Mouse (Mus musculus) layer of hippocampus, adult 2 months (tissue): ENCODE results near the gene Adra2b. TPM values are rescaled to one million over a fixed set of nuclear protein-coding genes. Genes with fewer than 3 reads are reported as not detected.

Source experiments
- DNase-seq, 2 experiments: peaks; one replicate each; pipeline ENCODE4 v3.0.0; 2022; ENCODE audit warnings: low spot score in 2 of 2
- H3K27ac ChIP-seq: fragments of 200-600 bp; 2 replicates; pipeline ENCODE4 v1.8.1; 2022
- H3K4me3 ChIP-seq: fragments of 200-600 bp; 2 replicates; pipeline ENCODE4 v1.8.1; 2022; ENCODE audit warnings: mild to moderate bottlenecking
- CTCF ChIP-seq: fragments of 200-600 bp; conservative IDR thresholded peaks from 2 replicates; pipeline ENCODE4 v1.8.1; 2022; ENCODE audit warnings: antibody characterized with exemption, mild to moderate bottlenecking, moderate library complexity
- long read RNA-seq, 2 experiments: library from polyadenylated mRNA; stranded (forward); transcript quantifications; one replicate each; pipeline ENCODE4 v2.0.0; 2021; ENCODE audit warnings: borderline mapping rate in 2 of 2
- total RNA-seq, 2 experiments: library from RNA; stranded (reverse); gene quantifications; 2 replicates each; pipeline ENCODE4 v1.2.3; 2021

Gene Adra2b
- under 1 TPM in 1 of 2 experiments, not detected in 1; 0.26 TPM for total RNA-seq
- long read RNA-seq, experiment 1, result 0 reads
- long read RNA-seq, experiment 2, result 0 reads

GRCm38 (mm10) chr2:127362459-127363281, at the start of gene Adra2b:
Gene Adra2b, plus strand, starts transcription at chr2:127363208.
- TF ChIP-seq CTCF, result peak; percentile 73
- Histone ChIP-seq H3K4me3 (peak within 1 kb of the TSS; percentile 46), H3K27ac (no peak within 1 kb of the TSS)
- DNase-seq, result peak; percentile 72 to 86

GRCm38 (mm10) chr2:127313878-127314277, 49.1 kb upstream of the Adra2b start:
- DNase-seq, result no peak
- TF ChIP-seq CTCF, result peak; percentile 50
- no peak overlapping the region for H3K4me3 ChIP-seq
- H3K27ac ChIP-seq, result no peak overlapping the region

- Histone ChIP-seq H3K27ac (no peak overlapping the region), H3K4me3 (no peak overlapping the region)
- DNase-seq, result no peak
- TF ChIP-seq CTCF, result no peak
Measured at GRCm38 (mm10) chr2:127314467-127315154, 48.4 kb upstream of the Adra2b start.

GRCm38 (mm10) chr2:127315155-127315470, 47.9 kb upstream of the Adra2b start:
- TF ChIP-seq CTCF, result no peak
- no peak for DNase-seq
- Histone ChIP-seq H3K4me3 (no peak overlapping the region), H3K27ac (no peak overlapping the region)

- Histone ChIP-seq H3K27ac (no peak overlapping the region), H3K4me3 (no peak overlapping the region)
- no peak for DNase-seq
- TF ChIP-seq CTCF, result no peak
Measured at GRCm38 (mm10) chr2:127316431-127316830, 46.6 kb upstream of the Adra2b start.

GRCm38 (mm10) chr2:127318136-127318535, 44.9 kb upstream of the Adra2b start:
- H3K4me3 ChIP-seq, result no peak overlapping the region
- no peak for TF ChIP-seq CTCF
- DNase-seq, result no peak
- H3K27ac ChIP-seq, result no peak overlapping the region

- Histone ChIP-seq H3K4me3 (no peak overlapping the region), H3K27ac (no peak overlapping the region)
- no peak for DNase-seq
- TF ChIP-seq CTCF, result no peak
Measured at GRCm38 (mm10) chr2:127319071-127319470, 43.9 kb upstream of the Adra2b start.

GRCm38 (mm10) chr2:127322671-127323285, 40.2 kb upstream of the Adra2b start:
- TF ChIP-seq CTCF, result no peak
- H3K27ac ChIP-seq, result no peak overlapping the region
- no peak overlapping the region for H3K4me3 ChIP-seq
- no peak for DNase-seq

GRCm38 (mm10) chr2:127323667-127324066, 39.3 kb upstream of the Adra2b start:
- H3K27ac ChIP-seq, result no peak overlapping the region
- TF ChIP-seq CTCF, result no peak
- DNase-seq, result no peak
- H3K4me3 ChIP-seq, result no peak overlapping the region

- Histone ChIP-seq H3K4me3 (no peak overlapping the region), H3K27ac (no peak overlapping the region)
- TF ChIP-seq CTCF, result no peak
- DNase-seq, result no peak
Measured at GRCm38 (mm10) chr2:127324456-127324855, 38.6 kb upstream of the Adra2b start.

- Histone ChIP-seq H3K4me3 (no peak overlapping the region), H3K27ac (no peak overlapping the region)
- no peak for TF ChIP-seq CTCF
- no peak for DNase-seq
Measured at GRCm38 (mm10) chr2:127328090-127328851, 34.7 kb upstream of the Adra2b start.

- Histone ChIP-seq H3K27ac (no peak overlapping the region), H3K4me3 (no peak overlapping the region)
- DNase-seq, result no peak
- no peak for TF ChIP-seq CTCF
Measured at GRCm38 (mm10) chr2:127332807-127333570, 30.0 kb upstream of the Adra2b start.
